Mouse (Mus musculus) megakaryocyte-erythroid progenitor cell, adult 5-6 weeks (primary cell): ENCODE results near the gene Akt2. TPM values are rescaled to one million over a fixed set of nuclear protein-coding genes. Genes with fewer than 3 reads are reported as not detected.

ENCODE experiments used
- ATAC-seq: replicated peaks from 2 replicates; pipeline ENCODE4 v1.8.0; 2016; ENCODE audit warnings: mild to moderate bottlenecking, inconsistent platforms; ENCODE audit not compliant: severe bottlenecking, poor library complexity, low FRiP score, low TSS enrichment
- total RNA-seq, 2 experiments: library from RNA; stranded (forward) in 1 of 2; stranded (reverse) in 1 of 2; fragments of 200-1000, 215-1000 nt in 1 of 2; fragments of >200 nt in 1 of 2; fragmentation: Nextera tagmentation in 1 of 2; gene quantifications; 2 replicates each; pipeline ENCODE4 v1.2.3; 2014 to 2017

Gene Akt2
- total RNA-seq (2014; fragmentation: Nextera tagmentation) (61.9 and 65.5 TPM in 2 replicates), total RNA-seq (2017) (60.3 and 82.2 TPM in 2 replicates)

DNA sequence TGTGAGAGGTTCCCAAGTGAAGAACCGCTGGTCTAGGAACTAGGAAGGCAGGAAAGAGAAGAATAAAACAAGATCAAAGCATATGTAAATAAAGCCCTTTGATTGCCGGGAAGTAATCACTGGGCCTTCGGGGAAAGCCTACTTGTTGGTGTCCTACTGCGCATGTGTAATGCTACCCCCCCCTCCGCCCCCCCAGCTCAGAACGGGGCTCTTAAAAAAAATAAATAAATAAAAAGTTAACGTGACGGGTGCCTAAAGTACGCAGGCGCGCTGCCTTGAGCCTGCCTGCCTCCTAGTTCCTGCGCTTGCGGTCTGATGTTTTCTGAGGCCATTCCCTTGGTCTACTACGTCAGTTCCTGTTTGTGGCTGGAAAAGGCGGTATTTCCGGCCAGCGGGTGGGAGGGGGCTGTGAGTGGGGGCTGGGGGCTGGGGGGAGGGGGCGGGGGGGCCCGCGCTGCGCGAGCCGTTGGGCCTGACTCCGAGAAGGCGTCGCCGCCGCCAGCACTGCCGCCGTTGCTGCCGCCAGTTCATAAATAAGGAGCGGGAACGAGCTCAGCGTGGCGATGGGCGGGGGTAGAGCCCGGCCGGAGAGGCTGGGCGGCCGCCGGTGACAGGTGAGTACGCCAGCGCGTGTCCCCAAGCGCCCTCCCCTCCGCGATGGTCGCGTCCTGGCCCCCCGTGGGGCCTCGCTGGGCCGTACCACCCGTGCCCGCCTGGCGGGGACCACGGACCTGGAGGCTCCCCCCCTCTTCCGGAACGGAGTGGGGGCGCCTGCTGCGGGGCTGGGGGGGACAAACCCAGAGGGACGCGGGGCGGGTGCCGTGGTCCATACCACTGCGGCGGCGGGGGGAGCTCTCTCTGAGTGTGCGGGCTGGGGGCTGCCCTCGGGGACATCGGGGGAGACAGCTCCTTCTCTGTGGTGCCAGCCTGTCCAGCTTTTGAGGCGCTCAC is at the start of gene Akt2:
Akt2 (plus strand) TSS at position 287 of the 951 bp plus-strand sequence.
- ATAC-seq: peak; percentile 79

- no peak for ATAC-seq
Observed at GRCm38 (mm10) chr7:27541922-27542321, 49.4 kb upstream of the Akt2 start.

- peak; percentile 80 for ATAC-seq
Observed at GRCm38 (mm10) chr7:27542392-27543033, 48.8 kb upstream of the Akt2 start.

- ATAC-seq: no peak
Observed at GRCm38 (mm10) chr7:27543065-27543464, 48.3 kb upstream of the Akt2 start.

DNA sequence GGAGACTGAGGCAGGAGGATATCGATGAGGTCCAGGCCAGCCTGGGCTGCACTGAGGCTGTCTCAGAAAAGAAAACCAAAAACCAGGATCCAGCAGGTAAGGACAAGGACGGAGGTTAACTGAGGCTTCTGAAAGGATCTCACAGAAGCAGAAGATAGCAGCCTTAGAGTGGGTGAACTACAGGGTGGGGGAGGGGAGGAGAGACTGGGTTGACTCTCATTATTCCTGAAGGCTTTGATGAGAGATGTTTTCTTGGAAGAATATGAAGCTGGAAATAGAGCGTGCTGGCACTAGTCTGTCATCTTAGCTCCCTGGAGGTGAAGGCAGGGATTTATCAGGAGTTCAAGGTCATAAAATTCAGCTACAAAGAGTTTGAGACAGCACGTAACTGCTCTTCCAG is 47.5 kb upstream of the Akt2 start:
- ATAC-seq: no peak

- no peak for ATAC-seq
Observed at GRCm38 (mm10) chr7:27544675-27545370, 46.5 kb upstream of the Akt2 start.

GRCm38 (mm10) chr7:27549597-27549996 is 41.8 kb upstream of the Akt2 start:
- ATAC-seq: no peak

DNA sequence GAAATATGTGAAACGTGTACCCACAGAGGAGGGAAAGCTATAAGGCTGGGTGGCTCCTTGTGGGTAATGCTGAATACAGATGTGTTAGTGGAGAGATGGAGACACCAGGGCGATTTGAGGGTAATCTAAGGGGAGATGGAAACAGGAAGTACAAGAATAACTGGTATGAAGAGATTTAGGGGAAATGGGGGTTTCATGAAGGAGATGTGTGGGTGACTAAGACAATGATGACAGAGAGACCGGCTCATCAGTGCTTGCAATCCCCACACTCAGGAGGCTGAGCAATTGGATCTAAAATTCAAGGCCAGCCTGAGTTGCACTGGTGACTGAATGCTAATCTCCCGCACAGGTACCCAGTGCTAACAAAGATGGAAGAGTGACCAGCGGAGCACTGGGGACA is 39.3 kb upstream of the Akt2 start:
- no peak for ATAC-seq

DNA sequence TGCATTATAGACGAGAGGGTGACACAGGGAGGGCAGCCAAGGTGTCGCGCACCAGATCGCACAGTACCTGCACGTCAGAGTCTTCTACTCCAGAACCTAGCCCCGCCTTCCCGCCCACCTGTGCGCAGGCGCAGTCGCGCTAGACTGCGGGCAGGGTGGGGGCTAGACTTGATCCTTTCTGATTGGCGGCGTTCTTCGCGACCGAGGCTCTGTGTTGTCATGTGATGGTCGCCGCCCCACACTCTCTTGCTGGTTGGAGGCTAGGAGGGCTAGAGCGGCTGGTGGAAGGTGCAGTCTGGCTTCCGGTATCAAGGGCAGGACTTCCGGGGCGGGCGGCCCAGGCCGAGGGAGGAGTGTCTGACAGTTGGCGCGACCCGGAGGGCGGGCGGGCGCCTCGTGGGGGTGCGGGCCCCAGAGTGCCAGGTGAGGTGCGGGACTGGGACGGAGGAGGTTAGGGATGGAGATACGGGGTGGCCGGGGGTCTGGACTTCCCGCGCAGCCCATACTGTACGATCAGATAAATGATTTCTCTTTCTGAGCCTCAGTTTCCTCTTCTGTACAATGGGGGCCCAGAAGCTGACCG is 38.3 kb upstream of the Akt2 start, which contains the start of the genes Pld3 and 2310022A10Rik:
Pld3 (minus strand) TSS at position 288 of the 583 bp plus-strand sequence.
2310022A10Rik (plus strand) TSS at position 303 of the 583 bp plus-strand sequence.
- ATAC-seq: peak; percentile 100

- no peak for ATAC-seq
Observed at GRCm38 (mm10) chr7:27560291-27560887, 31.0 kb upstream of the Akt2 start.

- ATAC-seq: no peak
Observed at GRCm38 (mm10) chr7:27560978-27561377, 30.4 kb upstream of the Akt2 start.

DNA sequence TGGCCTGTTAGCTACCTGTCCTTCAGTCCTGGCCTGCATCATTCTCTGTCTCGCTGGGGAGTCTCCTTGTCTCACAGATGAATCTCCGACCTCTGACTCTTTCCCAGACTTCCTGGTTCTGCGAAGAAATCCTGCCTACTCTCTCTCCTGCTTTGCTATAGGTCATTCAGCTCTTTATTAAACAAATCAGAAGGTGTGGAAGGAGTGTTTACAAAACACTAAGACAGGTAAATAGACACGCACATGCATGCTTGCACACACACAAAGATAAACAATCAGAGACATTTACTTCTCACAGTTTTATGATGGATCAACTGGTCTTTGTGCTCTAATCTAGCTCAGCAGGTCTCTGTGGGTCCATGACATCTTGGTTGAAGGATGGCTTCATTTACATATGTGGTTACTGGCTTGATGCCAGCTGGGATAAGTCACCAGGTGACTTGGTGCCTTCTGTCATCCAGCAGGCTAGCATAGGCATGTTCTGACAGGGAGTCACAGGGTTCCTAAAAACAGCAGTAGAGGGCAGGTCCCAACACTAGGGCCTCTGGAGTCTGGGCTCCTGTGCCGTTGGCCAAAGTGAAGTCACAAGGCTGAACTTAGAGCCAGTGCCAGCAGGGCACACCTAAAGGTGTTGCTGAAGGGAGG is 21.6 kb upstream of the Akt2 start:
- ATAC-seq: 0 out of 2 replicates have a peak, but pooled peaks have one; percentile 55

- ATAC-seq: no peak
Observed at GRCm38 (mm10) chr7:27572133-27572532, 19.2 kb upstream of the Akt2 start.

DNA sequence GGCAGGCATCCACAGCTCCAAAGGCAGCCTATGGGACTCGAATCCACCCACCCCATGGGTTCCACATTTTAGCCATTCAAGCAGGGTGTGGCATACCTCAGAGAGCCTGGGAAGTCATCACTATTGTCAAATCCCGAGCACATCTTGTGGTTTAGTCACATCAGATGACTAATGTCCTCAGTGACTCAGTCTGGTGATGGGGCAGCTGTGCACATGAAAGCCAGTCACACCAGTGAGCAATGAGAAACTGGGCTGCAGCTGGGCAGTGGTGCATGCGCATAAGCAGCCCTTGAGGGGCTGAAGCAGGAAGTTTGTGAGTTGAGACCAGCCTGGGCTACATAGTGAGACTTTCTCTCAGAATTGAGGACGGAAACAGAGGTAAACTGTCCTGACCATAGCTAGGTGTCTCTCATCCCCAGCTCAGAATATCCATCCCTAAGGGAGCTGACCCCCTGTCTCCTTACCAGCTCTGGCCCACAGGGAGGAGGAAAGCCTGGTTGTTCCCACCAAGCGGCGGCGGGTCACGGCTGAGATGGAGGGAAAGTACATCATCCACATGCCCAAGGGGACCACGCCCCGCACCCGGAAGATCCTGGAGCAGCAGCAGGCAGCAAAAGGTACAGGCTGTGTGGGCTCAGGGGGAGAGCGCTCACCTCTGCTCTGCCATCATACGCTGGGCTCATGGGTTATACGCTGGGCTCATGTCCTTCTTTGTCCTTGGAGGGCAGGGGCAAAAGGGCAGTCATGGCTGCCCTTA is 17.1 kb upstream of the Akt2 start:
- ATAC-seq: no peak

- peak; percentile 72; the same call in 1 of the 2 replicates for ATAC-seq
Observed at GRCm38 (mm10) chr7:27576914-27577313, 14.4 kb upstream of the Akt2 start.

DNA sequence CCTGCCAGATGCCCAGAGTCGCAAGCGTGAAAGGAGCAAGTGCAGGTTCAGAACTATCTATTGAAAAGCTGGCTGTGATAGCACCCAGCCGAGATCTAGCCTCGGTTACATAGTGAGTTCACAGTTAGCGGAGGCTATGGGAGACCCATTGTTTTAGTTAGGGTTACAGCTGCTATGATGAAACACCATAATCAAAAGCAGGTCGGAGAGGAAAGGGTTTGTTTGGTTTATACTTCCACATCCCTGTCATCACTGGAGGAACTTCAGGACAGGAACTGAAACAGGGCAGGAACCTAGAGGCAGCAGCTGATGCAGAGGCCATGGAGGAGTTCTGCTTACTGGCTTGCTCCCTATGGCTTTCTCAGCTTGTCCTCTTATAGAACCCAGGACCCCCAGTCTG is 13.8 kb upstream of the Akt2 start:
- no peak for ATAC-seq

DNA sequence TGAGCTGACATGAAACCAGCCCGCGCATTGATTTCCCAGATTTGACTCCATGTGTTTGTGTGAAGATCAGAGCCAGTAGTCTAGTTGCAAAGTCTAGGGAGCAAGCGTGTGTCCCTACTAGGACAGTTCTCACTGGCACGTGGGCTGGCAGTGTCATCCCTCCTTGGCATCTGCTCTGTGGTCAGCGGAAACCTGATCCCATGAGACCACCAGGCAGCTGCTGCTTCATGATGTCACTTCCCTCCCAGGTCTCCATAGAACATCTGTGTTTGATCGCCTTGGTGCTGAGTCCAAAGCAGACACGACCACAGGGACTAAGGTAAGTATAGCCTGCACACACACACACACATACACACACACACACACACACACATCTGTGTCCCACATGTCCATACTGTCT is 12.9 kb upstream of the Akt2 start:
- ATAC-seq: no peak
